Mouse (Mus musculus): ENCODE measurements around the gene Cfap74. TPM values are rescaled to one million over a fixed set of nuclear protein-coding genes. Genes with fewer than 3 reads are reported as not detected.

Gene Cfap74
- total and polyA plus RNA-seq, 3 experiments = 0.39 to 1.0 TPM; not detected in 1

- TF ChIP-seq HCFC1 (IDR thresholded peaks at IDR 0.05; ENCODE audit: low read depth, low read length) = 0 out of 2 replicates have a peak, but pooled peaks have one; percentile 47
Measured at GRCm38 (mm10) chr4:155487746-155488145, 78.8 kb downstream of the Cfap74 start (continued).

DNA sequence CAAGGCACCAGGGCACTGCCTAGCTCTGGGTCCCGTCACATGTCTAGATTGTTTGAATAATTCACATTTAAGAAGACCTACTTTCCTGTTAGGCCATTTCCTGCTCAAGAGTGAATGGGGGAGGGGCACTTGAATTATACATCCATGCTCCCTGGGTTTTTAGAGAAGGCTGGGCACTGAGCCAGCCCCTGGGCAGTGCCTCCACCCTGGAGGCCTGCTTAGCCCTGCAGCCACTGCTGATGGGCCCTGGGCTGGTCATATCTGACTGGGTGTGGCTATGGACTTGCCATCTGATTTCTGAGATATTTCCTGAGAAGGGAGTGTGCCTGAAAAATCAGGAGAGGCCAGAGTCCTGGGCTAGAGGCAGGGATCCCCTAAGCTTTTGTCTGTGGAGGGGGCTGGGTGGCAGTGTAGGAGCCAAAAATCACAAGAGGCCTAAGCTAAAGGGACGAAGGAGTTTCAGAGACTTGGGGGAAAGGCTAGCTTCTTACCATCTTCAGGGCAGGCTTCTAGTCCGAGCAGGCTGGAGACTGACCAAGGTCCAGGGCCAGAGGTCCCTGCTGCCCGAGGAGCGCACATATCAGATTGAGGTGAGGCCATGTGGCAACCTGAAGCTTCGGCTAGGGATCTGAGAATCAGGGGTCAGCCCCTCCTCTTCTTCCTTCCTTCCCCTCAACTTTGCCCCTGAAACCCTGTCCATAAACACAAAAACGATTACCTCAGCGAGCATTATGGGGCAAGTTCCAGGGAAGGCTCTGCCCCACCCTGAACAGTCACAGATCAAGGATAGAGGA lies 79.4 kb downstream of the Cfap74 start:
- Histone ChIP-seq H3K4me1 (ENCODE audit: control insufficient read depth in 1 of 2, insufficient read depth in 2 of 2, low read length in 2 of 2) (peaks cover 19 to 41% of the 10 kb centered on the region in 2 experiments), H3K27ac (ENCODE audit: control insufficient read depth, low read depth, low read length) (peak overlapping the region; percentile 82), H3K9me3 (replicated peaks; ENCODE audit: insufficient read depth, low read length) (no peaks in the 10 kb centered on the region), H3K9ac (ENCODE audit: control insufficient read depth, low read depth, low read length, poor library complexity, severe bottlenecking) (peak overlapping the region; percentile 40), H3K79me2 (ENCODE audit: control insufficient read depth, insufficient read depth, low read length, poor library complexity) (peaks cover 21% of the 10 kb centered on the region), H3K4me3 (ENCODE audit: control insufficient read depth in 1 of 2, insufficient read depth in 1 of 2, low read depth in 2 of 2, low read length in 2 of 2) (no peak overlapping the region), H3K36me3 (ENCODE audit: control insufficient read depth in 1 of 2, insufficient read depth in 2 of 2, low read length in 2 of 2) (peaks cover 0 to 42% of the 10 kb centered on the region in 2 experiments; a peak in 2 of 4 replicates), H3K27me3 (ENCODE audit: control insufficient read depth in 1 of 2, insufficient read depth in 2 of 2, low read length in 2 of 2) (no peaks in the 10 kb centered on the region)
- TF ChIP-seq GATA1 (IDR thresholded peaks at IDR 0.05; ENCODE audit: low read depth, low read length) = peak; percentile 39; the same call in 1 of the 2 replicates
- TF ChIP-seq MAZ (IDR thresholded peaks at IDR 0.05; ENCODE audit: low read depth, low read length) = no peak
- no peak for TF ChIP-seq HCFC1 (IDR thresholded peaks at IDR 0.05; ENCODE audit: low read depth, low read length)
- no peak for TF ChIP-seq MXI1 (IDR thresholded peaks at IDR 0.05; ENCODE audit: low read depth, low read length)
- no peak for TF ChIP-seq RAD21 (IDR thresholded peaks at IDR 0.05; ENCODE audit: low read depth, low read length)
- TF ChIP-seq ZMIZ1 (IDR thresholded peaks at IDR 0.05; ENCODE audit: low read depth, low read length) = no peak
- 0 out of 2 replicates have a peak, but pooled peaks have one; percentile 1 for TF ChIP-seq TCF12 (IDR thresholded peaks at IDR 0.05; ENCODE audit: low read depth, low read length)
- TF ChIP-seq SIN3A (IDR thresholded peaks at IDR 0.05; ENCODE audit: low read length) = no peak; the same call in 1 of the 2 replicates
- TF ChIP-seq BHLHE40 (IDR thresholded peaks at IDR 0.05; ENCODE audit: borderline replicate concordance, low read depth, low read length) = no peak
- TF ChIP-seq TBP (IDR thresholded peaks at IDR 0.05; ENCODE audit: low read depth, low read length) = no peak
- no peak for TF ChIP-seq SMC3 (IDR thresholded peaks at IDR 0.05; ENCODE audit: low read depth, low read length)
- TF ChIP-seq GABPA (IDR thresholded peaks at IDR 0.05; ENCODE audit: low read depth, low read length) = no peak
- TF ChIP-seq E2F4 (IDR thresholded peaks at IDR 0.05; ENCODE audit: borderline replicate concordance, low read depth, low read length) = no peak
- TF ChIP-seq ELF1 (IDR thresholded peaks at IDR 0.05; ENCODE audit: low read depth, low read length) = no peak
- no peak for TF ChIP-seq POLR2AphosphoS2 (IDR thresholded peaks at IDR 0.05; ENCODE audit: low read length)
- TF ChIP-seq ZC3H11A (IDR thresholded peaks at IDR 0.05; ENCODE audit: low read depth, low read length) = no peak
- no peak for TF ChIP-seq POLR2AphosphoS5 (IDR thresholded peaks at IDR 0.05; ENCODE audit: borderline replicate concordance, low read depth, low read length)
- TF ChIP-seq ETS1 (IDR thresholded peaks at IDR 0.05; ENCODE audit: low read depth, low read length) = 0 out of 2 replicates have a peak, but pooled peaks have one; percentile 9
- TF ChIP-seq MAFK (IDR thresholded peaks at IDR 0.05; ENCODE audit: borderline replicate concordance, low read depth, low read length) = no peak
- 0 out of 2 replicates have a peak, but pooled peaks have one; percentile 13 for TF ChIP-seq MYC (IDR thresholded peaks at IDR 0.05; ENCODE audit: low read depth, low read length)
- no peak for TF ChIP-seq ZNF384 (IDR thresholded peaks at IDR 0.05; ENCODE audit: low read depth, low read length)
- no peak for TF ChIP-seq RCOR1 (IDR thresholded peaks at IDR 0.05; ENCODE audit: low read depth, low read length)
- TF ChIP-seq MEF2A (IDR thresholded peaks at IDR 0.05; ENCODE audit: extremely low read depth, insufficient replicate concordance, low read depth, low read length, poor library complexity, severe bottlenecking) = no peak
- DNase-seq (ENCODE audit: low read depth, low spot score) = peak; percentile 75
